Mouse (Mus musculus) heart, adult 2 months (tissue): ENCODE data around the gene Cnot9. TPM values are rescaled to one million over a fixed set of nuclear protein-coding genes. Genes with fewer than 3 reads are reported as not detected.
A peak's percentile ranks its signal among the peaks of the same experiment; 100 is the strongest.

Experiments used
- DNase-seq, 2 experiments: peaks; one replicate each; pipeline ENCODE4 v3.0.0; 2021
- H3K27ac ChIP-seq: fragments of 200-600 bp; 2 replicates; pipeline ENCODE4 v1.8.1; 2022
- H3K27me3 ChIP-seq: fragments of 200-500 bp; 2 replicates; pipeline ENCODE4 v1.6.1; 2012; ENCODE audit warnings: mild to moderate bottlenecking, low read length, inconsistent platforms, mixed read lengths; ENCODE audit not compliant: control insufficient read depth, insufficient read depth
- H3K36me3 ChIP-seq: fragments of 200-500 bp; 2 replicates; pipeline ENCODE4 v1.6.1; 2012; ENCODE audit warnings: low read length, inconsistent platforms; ENCODE audit not compliant: control insufficient read depth, insufficient read depth
- H3K4me1 ChIP-seq: fragments of 200-500 bp; 2 replicates; pipeline ENCODE4 v1.6.1; 2011; ENCODE audit warnings: low read length; ENCODE audit not compliant: control insufficient read depth, insufficient read depth
- H3K4me3 ChIP-seq: fragments of 200-600 bp; 2 replicates; pipeline ENCODE4 v1.8.1; 2022
- H3K79me2 ChIP-seq: fragments of 200-500 bp; replicated peaks from 2 replicates; pipeline ENCODE4 v1.6.1; 2012; ENCODE audit warnings: mild to moderate bottlenecking, inconsistent platforms, low read length, moderate library complexity, mixed read lengths; ENCODE audit not compliant: control insufficient read depth, insufficient read depth
- H3K9ac ChIP-seq: fragments of 200-500 bp; 2 replicates; pipeline ENCODE4 v1.6.1; 2012; ENCODE audit warnings: low read depth, mild to moderate bottlenecking, control low read depth, inconsistent platforms, low read length, mixed read lengths
- CTCF ChIP-seq: fragments of 200-600 bp; IDR thresholded peaks from 2 replicates; pipeline ENCODE4 v1.8.1; 2022; ENCODE audit warnings: antibody characterized with exemption, mild to moderate bottlenecking, moderate library complexity
- EP300 ChIP-seq: fragments of 200-500 bp; IDR thresholded peaks from 2 replicates; pipeline ENCODE4 v1.6.1; 2011; ENCODE audit warnings: low read depth, low read length, control low read depth; ENCODE audit not compliant: insufficient read depth
- POLR2A ChIP-seq: fragments of 200-500 bp; IDR thresholded peaks from 2 replicates; pipeline ENCODE4 v1.6.1; 2011; ENCODE audit warnings: mild to moderate bottlenecking, low read depth, low read length, control low read depth; ENCODE audit not compliant: insufficient read depth
- WGBS: fragments of 180-500 bp; shearing (Covaris S2); methylation state at CpG from one replicate; pipeline ENCODE4 v1.1.7; 2018; 5-methylcytosine and 5-hydroxymethylcytosine counted together
- intact Hi-C: fragments of 180-260 bp; cut with DNase I; formaldehyde crosslinking; loops from one replicate; pipeline ENCODE4 v1.15.1; 2025
- long read RNA-seq: library from polyadenylated mRNA; stranded (forward); transcript quantifications from one replicate; pipeline ENCODE4 v2.0.0, GENCODE M21; 2021
- polyA plus RNA-seq: library from polyadenylated mRNA; depleted of rRNA; stranded (reverse); fragments of >200 nt; gene quantifications from 2 replicates; pipeline ENCODE4 v1.2.3, GENCODE M21; 2012; rRNA removed
- total RNA-seq, 2 experiments: library from RNA; stranded (reverse); gene quantifications; 2 replicates each; pipeline ENCODE4 v1.2.3; 2021

Gene Cnot9
- total RNA-seq (10 to 100 TPM; 11.8 to 12.6 TPM), polyA plus RNA-seq (10.0 and 18.3 TPM in 2 replicates)
- long read RNA-seq, partial matches to known transcripts: 2 of 10 reads
- long read RNA-seq, other reads (novel, unspliced or antisense): 4 of 10 reads

- Histone ChIP-seq H3K27me3 (no peaks in the 10 kb centered on the region), H3K27ac (peak within 1 kb of the TSS; percentile 93), H3K79me2 (no peaks in the 10 kb centered on the region; the same call in 1 of the 2 replicates), H3K4me1 (peaks cover 1% of the 10 kb centered on the region), H3K36me3 (peaks cover 12% of the 10 kb centered on the region; the same call in 1 of the 2 replicates), H3K4me3 (peak within 1 kb of the TSS; percentile 91), H3K9ac (peak within 1 kb of the TSS; percentile 88)
- WGBS: under 1% methylated on average over 63 of the region's 64 CpGs
- DNase-seq: peak; percentile 100
- TF ChIP-seq CTCF (no peak), POLR2A (peak; percentile 84), EP300 (peak; percentile 18; the same call in 1 of the 2 replicates)
- intact Hi-C loops: loop anchor here (5.0 to 10.0 kb wide), 3 partner anchors 81 to 219 kb away; partner anchors contain the start of genes Bcs1l, Ttll4 and Zfp142
Measured at GRCm38 (mm10) chr1:74505721-74506464, at the start of gene Cnot9. Gene Cnot9 (plus strand): TSS chr1:74506058.

DNA sequence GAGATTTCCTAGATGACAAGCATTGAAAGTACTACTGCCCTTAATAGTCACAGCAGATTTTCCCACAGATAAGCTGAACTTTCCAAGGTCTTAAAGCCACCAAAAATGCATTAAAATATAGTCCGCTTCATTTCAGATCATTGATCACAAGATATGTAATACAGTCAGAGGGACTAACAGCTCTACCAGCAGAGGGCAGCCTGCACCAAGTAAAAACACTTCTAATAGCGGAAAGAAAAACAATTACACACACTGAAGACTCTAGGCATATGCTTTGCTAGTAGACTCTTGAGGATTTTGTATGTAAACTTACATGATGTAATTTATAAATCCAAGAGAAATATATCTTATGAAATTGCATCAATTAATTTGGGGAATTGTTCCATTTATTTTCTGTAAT is 45.6 kb upstream of the Cnot9 start:
- Histone ChIP-seq H3K27ac (no peak overlapping the region), H3K27me3 (no peaks in the 10 kb centered on the region), H3K4me1 (no peaks in the 10 kb centered on the region), H3K4me3 (no peak overlapping the region), H3K36me3 (no peaks in the 10 kb centered on the region), H3K9ac (no peak overlapping the region), H3K79me2 (no peaks in the 10 kb centered on the region)
- TF ChIP-seq POLR2A (no peak), EP300 (no peak), CTCF (peak; percentile 85)
- peak in 1 of 2 experiments; percentile 25 for DNase-seq
- intact Hi-C loops: no loop called here
- 74% methylated on average over 2 of the region's 2 CpGs for WGBS

DNA sequence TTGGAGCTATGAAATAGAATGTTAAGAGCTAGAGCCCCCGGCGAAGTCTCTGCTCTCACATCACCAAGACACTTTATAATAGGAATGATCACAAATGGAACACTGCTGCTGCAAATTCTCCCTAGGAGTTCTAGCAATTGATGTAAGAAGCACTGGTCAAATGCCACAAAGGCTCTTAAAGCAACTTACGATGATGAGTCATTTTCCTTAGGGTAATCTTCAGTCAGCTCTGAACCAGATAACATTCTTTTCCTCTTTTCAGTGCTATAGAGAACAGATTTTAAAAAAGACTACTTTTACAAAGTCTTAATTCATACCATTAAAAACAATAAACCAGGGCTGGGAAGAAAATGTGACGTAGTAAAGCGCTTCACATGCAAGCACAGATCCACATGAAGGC is 20.1 kb upstream of the Cnot9 start:
- WGBS: 83% methylated on average over 5 of the region's 5 CpGs
- no peak overlapping the region for H3K4me3 ChIP-seq

DNA sequence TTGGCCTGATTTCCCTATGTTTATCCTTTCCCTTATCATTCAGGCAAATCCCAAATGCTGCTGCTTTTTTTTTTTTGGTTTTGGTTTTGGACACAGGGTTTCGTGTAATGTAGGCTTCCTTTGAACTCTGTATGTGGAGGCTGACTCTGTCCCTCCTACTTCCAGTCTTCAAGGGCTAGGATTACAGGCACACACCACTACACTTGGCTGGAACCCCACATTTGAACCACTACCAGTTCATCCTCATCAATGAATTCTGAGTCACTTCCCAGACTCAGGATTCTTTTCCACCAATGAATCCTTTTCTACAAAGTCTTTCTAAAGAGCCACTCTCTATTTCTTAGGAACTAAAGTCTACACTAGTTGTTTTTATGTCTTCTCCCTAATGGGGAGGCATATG is 4.8 kb upstream of the Cnot9 start:
- Histone ChIP-seq H3K9ac (no peak overlapping the region), H3K4me1 (peaks cover 1% of the 10 kb centered on the region; the same call in 1 of the 2 replicates), H3K4me3 (no peak overlapping the region), H3K27ac (no peak overlapping the region), H3K27me3 (no peaks in the 10 kb centered on the region), H3K79me2 (no peaks in the 10 kb centered on the region), H3K36me3 (no peaks in the 10 kb centered on the region)
- 46% methylated on average over 1 of the region's 1 CpGs for WGBS
- TF ChIP-seq CTCF (no peak), EP300 (no peak), POLR2A (no peak)
- DNase-seq: no peak
- intact Hi-C loops: loop anchor here (10.0 kb wide), 1 partner anchor 164 kb away; the partner anchor contains the start of gene Ttll4

More for the DNA sequence above, 20.1 kb upstream of the Cnot9 start:
- intact Hi-C loops: no loop called here
- TF ChIP-seq CTCF (no peak), EP300 (no peak), POLR2A (no peak)
- Histone ChIP-seq H3K79me2 (no peaks in the 10 kb centered on the region), H3K36me3 (no peaks in the 10 kb centered on the region; the same call in 1 of the 2 replicates), H3K27me3 (no peaks in the 10 kb centered on the region), H3K9ac (no peak overlapping the region), H3K4me1 (no peaks in the 10 kb centered on the region), H3K27ac (no peak overlapping the region)
- no peak for DNase-seq

DNA sequence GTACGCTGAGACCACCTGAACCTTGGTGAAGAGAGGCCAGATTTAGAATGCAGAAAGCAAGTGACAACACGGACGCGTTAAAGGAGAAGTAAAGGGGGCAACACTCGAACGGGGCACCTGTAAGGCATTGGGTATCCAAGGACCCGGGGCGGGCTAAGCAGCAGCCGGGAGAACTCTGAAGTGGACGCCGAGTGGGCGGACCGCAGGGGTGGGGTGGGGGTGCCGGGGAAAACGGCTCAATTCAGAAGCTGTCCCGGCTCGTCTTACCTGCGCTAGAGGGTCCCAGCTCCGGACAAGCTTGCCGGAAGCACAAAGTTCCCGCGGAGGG is 501 bp upstream of the Cnot9 start:
- Histone ChIP-seq H3K4me3 (peak overlapping the region; percentile 89), H3K79me2 (no peaks in the 10 kb centered on the region; the same call in 1 of the 2 replicates), H3K4me1 (peaks cover 1% of the 10 kb centered on the region), H3K27ac (peak overlapping the region; percentile 82), H3K9ac (peak overlapping the region; percentile 66), H3K36me3 (peaks cover 12% of the 10 kb centered on the region; the same call in 1 of the 2 replicates), H3K27me3 (no peaks in the 10 kb centered on the region)
- intact Hi-C loops: loop anchor here (5.0 to 10.0 kb wide), 3 partner anchors 82 to 218 kb away; partner anchors contain the start of genes Bcs1l, Ttll4 and Zfp142
- DNase-seq: no peak
- TF ChIP-seq POLR2A: no peak
- TF ChIP-seq CTCF: no peak
- no peak for TF ChIP-seq EP300
- WGBS: under 1% methylated on average over 22 of the region's 22 CpGs
